Mouse (Mus musculus) heart, embryonic 15.5 days (tissue): ENCODE measurements around the gene Lss. TPM values are rescaled to one million over a fixed set of nuclear protein-coding genes. Genes with fewer than 3 reads are reported as not detected.

Experiments used
- ATAC-seq: fragments of 200-750 bp; cut with Nextera tagmentation; replicated peaks from 2 replicates; pipeline ENCODE4 v1.8.0; 2017; ENCODE audit warnings: low read depth, moderate TSS enrichment; ENCODE audit not compliant: insufficient number of reproducible peaks, insufficient read depth, low FRiP score
- H3K27ac ChIP-seq: fragments of 300-500 bp; sonication (generic); 2 replicates; pipeline ENCODE4 v1.5.1; 2015; ENCODE audit warnings: mild to moderate bottlenecking, inconsistent platforms
- H3K27me3 ChIP-seq: fragments of 300-500 bp; sonication (generic); 2 replicates; pipeline ENCODE4 v1.6.1; 2015; ENCODE audit warnings: inconsistent platforms
- H3K36me3 ChIP-seq: fragments of 300-500 bp; sonication (generic); 2 replicates; pipeline ENCODE4 v1.6.1; 2015; ENCODE audit warnings: mild to moderate bottlenecking, inconsistent platforms
- H3K4me1 ChIP-seq: fragments of 300-500 bp; sonication (generic); replicated peaks from 2 replicates; pipeline ENCODE4 v1.6.1; 2015; ENCODE audit warnings: inconsistent platforms
- H3K4me2 ChIP-seq: fragments of 300-500 bp; sonication (generic); 2 replicates; pipeline ENCODE4 v1.6.1; 2015; ENCODE audit warnings: inconsistent platforms, mild to moderate bottlenecking, moderate library complexity
- H3K4me3 ChIP-seq: fragments of 300-500 bp; sonication (generic); 2 replicates; pipeline ENCODE4 v1.5.1; 2015; ENCODE audit warnings: mild to moderate bottlenecking, inconsistent platforms
- H3K9ac ChIP-seq: fragments of 300-500 bp; sonication (generic); 2 replicates; pipeline ENCODE4 v1.6.1; 2015; ENCODE audit warnings: mild to moderate bottlenecking, inconsistent platforms
- H3K9me3 ChIP-seq: fragments of 300-500 bp; sonication (generic); replicated peaks from 2 replicates; pipeline ENCODE4 v1.6.1; 2016; ENCODE audit warnings: inconsistent platforms
- WGBS: fragments of 180-500 bp; shearing (Covaris S2); methylation state at CpG from one replicate; pipeline ENCODE4 v1.1.7; 2015; ENCODE audit warnings: mixed read lengths; 5-methylcytosine and 5-hydroxymethylcytosine counted together
- polyA plus RNA-seq: library from polyadenylated mRNA; unstranded; fragments of >200 nt; fragmentation: Nextera tagmentation; extraction: Ambion mirVana; gene quantifications from 2 replicates; pipeline ENCODE4 v1.2.1, GENCODE M21; 2015

Gene Lss
- polyA plus RNA-seq, 1 experiment from 2014 or later = 8.3 TPM

- Histone ChIP-seq H3K4me1 (peaks cover 19% of the 10 kb centered on the region), H3K27ac (peak overlapping the region; percentile 75), H3K9me3 (no peaks in the 10 kb centered on the region), H3K36me3 (peaks cover 2% of the 10 kb centered on the region; the same call in 1 of the 2 replicates), H3K27me3 (no peaks in the 10 kb centered on the region), H3K9ac (peak overlapping the region; percentile 47), H3K4me2 (peak overlapping the region; percentile 96), H3K4me3 (peak overlapping the region; percentile 77)
- no peak for ATAC-seq
- under 1% methylated on average over 11 of the region's 11 CpGs for WGBS
Observed at GRCm38 (mm10) chr10:76530922-76531321, 466 bp upstream of the Lss start.

- H3K4me3 ChIP-seq = peak overlapping the region; percentile 77
- peak overlapping the region; percentile 81 for H3K9ac ChIP-seq
- peak overlapping the region; percentile 75 for H3K27ac ChIP-seq
- peaks cover 10% of the 10 kb centered on the region; the same call in 1 of the 2 replicates for H3K36me3 ChIP-seq
- H3K4me1 ChIP-seq = peaks cover 19% of the 10 kb centered on the region
- H3K9me3 ChIP-seq = no peaks in the 10 kb centered on the region
- no peaks in the 10 kb centered on the region for H3K27me3 ChIP-seq
- H3K4me2 ChIP-seq = peak overlapping the region; percentile 96
- no peak for ATAC-seq
- 1% methylated on average over 14 of the region's 14 CpGs for whole genome bisulfite sequencing
Observed at GRCm38 (mm10) chr10:76531828-76532227, 440 bp downstream of the Lss start.

GRCm38 (mm10) chr10:76535526-76535925, 4.1 kb downstream of the Lss start:
- H3K4me1 ChIP-seq = peaks cover 18% of the 10 kb centered on the region
- no peak overlapping the region for H3K4me2 ChIP-seq
- no peak overlapping the region for H3K27ac ChIP-seq
- no peak for ATAC-seq
- H3K9me3 ChIP-seq = no peaks in the 10 kb centered on the region
- WGBS = 91% methylated on average over 7 of the region's 7 CpGs
- H3K4me3 ChIP-seq = no peak overlapping the region
- no peaks in the 10 kb centered on the region for H3K27me3 ChIP-seq
- H3K9ac ChIP-seq = no peak overlapping the region
- H3K36me3 ChIP-seq = peaks cover 31% of the 10 kb centered on the region

GRCm38 (mm10) chr10:76537619-76538018, 6.2 kb downstream of the Lss start:
- WGBS = 62% methylated on average over 9 of the region's 9 CpGs
- no peak for ATAC-seq
- peaks cover 51% of the 10 kb centered on the region for H3K36me3 ChIP-seq
- no peak overlapping the region for H3K4me3 ChIP-seq
- 0 out of 2 replicates have a peak, but pooled peaks cover 3% of the 10 kb centered on the region for H3K4me1 ChIP-seq
- no peak overlapping the region for H3K27ac ChIP-seq
- no peaks in the 10 kb centered on the region for H3K27me3 ChIP-seq
- no peak overlapping the region for H3K9ac ChIP-seq
- no peaks in the 10 kb centered on the region for H3K9me3 ChIP-seq
- H3K4me2 ChIP-seq = no peak overlapping the region

GRCm38 (mm10) chr10:76541336-76542085, 10.1 kb downstream of the Lss start:
- H3K4me2 ChIP-seq = no peak overlapping the region
- no peak overlapping the region for H3K9ac ChIP-seq
- ATAC-seq = no peak
- WGBS = 86% methylated on average over 11 of the region's 11 CpGs
- H3K4me1 ChIP-seq = no peaks in the 10 kb centered on the region
- H3K27ac ChIP-seq = no peak overlapping the region
- H3K36me3 ChIP-seq = peaks cover 59% of the 10 kb centered on the region
- no peaks in the 10 kb centered on the region for H3K9me3 ChIP-seq
- H3K4me3 ChIP-seq = no peak overlapping the region
- no peaks in the 10 kb centered on the region for H3K27me3 ChIP-seq

GRCm38 (mm10) chr10:76542636-76543375, 11.4 kb downstream of the Lss start:
- H3K27me3 ChIP-seq = no peaks in the 10 kb centered on the region
- no peak for ATAC-seq
- WGBS = 77% methylated on average over 10 of the region's 10 CpGs
- no peak overlapping the region for H3K4me3 ChIP-seq
- no peak overlapping the region for H3K27ac ChIP-seq
- peaks cover 65% of the 10 kb centered on the region for H3K36me3 ChIP-seq
- no peaks in the 10 kb centered on the region for H3K9me3 ChIP-seq
- H3K4me1 ChIP-seq = no peaks in the 10 kb centered on the region
- H3K4me2 ChIP-seq = no peak overlapping the region
- no peak overlapping the region for H3K9ac ChIP-seq

- Histone ChIP-seq H3K4me3 (no peak overlapping the region), H3K4me2 (no peak overlapping the region), H3K4me1 (no peaks in the 10 kb centered on the region), H3K27me3 (no peaks in the 10 kb centered on the region), H3K27ac (no peak overlapping the region), H3K9ac (no peak overlapping the region), H3K9me3 (no peaks in the 10 kb centered on the region), H3K36me3 (peaks cover 62% of the 10 kb centered on the region)
- 92% methylated on average over 8 of the region's 8 CpGs for WGBS
- ATAC-seq = no peak
Observed at GRCm38 (mm10) chr10:76546566-76546965, 15.2 kb downstream of the Lss start.

- Histone ChIP-seq H3K9me3 (no peaks in the 10 kb centered on the region), H3K9ac (no peak overlapping the region), H3K36me3 (peaks cover 67% of the 10 kb centered on the region), H3K27me3 (no peaks in the 10 kb centered on the region), H3K4me1 (no peaks in the 10 kb centered on the region), H3K4me2 (no peak overlapping the region), H3K27ac (no peak overlapping the region), H3K4me3 (no peak overlapping the region)
- no peak for ATAC-seq
- 92% methylated on average over 8 of the region's 8 CpGs for WGBS
Observed at GRCm38 (mm10) chr10:76548218-76548617, 16.8 kb downstream of the Lss start.

GRCm38 (mm10) chr10:76550458-76550857, 19.1 kb downstream of the Lss start:
- peaks cover 57% of the 10 kb centered on the region for H3K36me3 ChIP-seq
- H3K4me1 ChIP-seq = no peaks in the 10 kb centered on the region
- 86% methylated on average over 5 of the region's 5 CpGs for WGBS
- H3K27ac ChIP-seq = no peak overlapping the region
- no peak for ATAC-seq
- no peak overlapping the region for H3K9ac ChIP-seq
- H3K27me3 ChIP-seq = no peaks in the 10 kb centered on the region
- H3K9me3 ChIP-seq = no peaks in the 10 kb centered on the region
- H3K4me3 ChIP-seq = no peak overlapping the region
- no peak overlapping the region for H3K4me2 ChIP-seq

GRCm38 (mm10) chr10:76551556-76551955, 20.2 kb downstream of the Lss start:
- no peak for ATAC-seq
- H3K36me3 ChIP-seq = peaks cover 57% of the 10 kb centered on the region
- H3K9me3 ChIP-seq = no peaks in the 10 kb centered on the region
- no peak overlapping the region for H3K4me2 ChIP-seq
- H3K27ac ChIP-seq = no peak overlapping the region
- H3K9ac ChIP-seq = no peak overlapping the region
- WGBS = 81% methylated on average over 3 of the region's 3 CpGs
- no peak overlapping the region for H3K4me3 ChIP-seq
- H3K4me1 ChIP-seq = no peaks in the 10 kb centered on the region
- H3K27me3 ChIP-seq = no peaks in the 10 kb centered on the region

- H3K9me3 ChIP-seq = no peaks in the 10 kb centered on the region
- H3K4me3 ChIP-seq = no peak overlapping the region
- peaks cover 42% of the 10 kb centered on the region for H3K36me3 ChIP-seq
- H3K9ac ChIP-seq = no peak overlapping the region
- ATAC-seq = no peak
- no peak overlapping the region for H3K4me2 ChIP-seq
- H3K27ac ChIP-seq = no peak overlapping the region
- WGBS = 83% methylated on average over 5 of the region's 5 CpGs
- no peaks in the 10 kb centered on the region for H3K4me1 ChIP-seq
- no peaks in the 10 kb centered on the region for H3K27me3 ChIP-seq
Observed at GRCm38 (mm10) chr10:76554061-76554460, 22.7 kb downstream of the Lss start.
